Mouse (Mus musculus) lung, adult 10 weeks (tissue): Measurements from ENCODE around the gene Olfr494. TPM values are rescaled to one million over a fixed set of nuclear protein-coding genes. Genes with fewer than 3 reads are reported as not detected.

Experiments
- polyA plus RNA-seq: library from polyadenylated mRNA; stranded (reverse); fragments of 350-450 nt; fragmentation: Illumina TruSeq; extraction: RNeasy Lipid Tissue Mini Kit (QIAGEN cat#74804); gene quantifications from one replicate; pipeline ENCODE4 v1.2.3, GENCODE M21; 2014; ENCODE audit warnings: low read depth, low replicate concordance; ENCODE audit not compliant: insufficient read depth

Olfr494 gene
- polyA plus RNA-seq = not detected

GRCm38 (mm10) chr7:108365035-108365434, at the start of gene Olfr494:
TSS of gene Olfr494 (plus strand) at chr7:108365335.

DNA sequence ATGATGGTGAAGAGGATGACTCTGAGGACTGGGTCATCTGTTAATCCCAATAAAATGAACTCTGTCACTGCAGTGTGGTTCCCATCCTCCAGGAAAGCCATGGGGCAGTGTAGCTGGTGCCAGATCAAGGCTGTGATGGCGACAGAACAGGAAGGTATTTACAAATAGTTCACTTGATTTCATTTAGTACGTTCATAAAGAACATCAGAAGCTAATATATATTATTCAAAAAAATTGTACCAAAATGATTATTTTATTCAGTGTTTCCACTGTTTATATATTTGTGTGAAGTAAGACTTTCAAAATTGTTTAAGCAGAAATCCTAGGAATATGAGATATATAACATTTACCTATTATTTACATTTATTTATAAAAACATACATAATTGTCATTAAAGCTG, 41.6 kb upstream of the Olfr494 start, which contains the start of gene Olfr492:
TSS of gene Olfr492 (minus strand) at position 101 of the 400 bp plus-strand sequence.

GRCm38 (mm10) chr7:108346879-108347278, 18.3 kb upstream of the Olfr494 start, which contains the start of gene Olfr493:
TSS of gene Olfr493 (minus strand) at chr7:108346979.

GRCm38 (mm10) chr7:108392867-108393266, 27.7 kb downstream of the Olfr494 start, which contains the start of gene Olfr495:
TSS of gene Olfr495 (plus strand) at chr7:108393167.

Other genes starting within 250 kb of the Olfr494 start
- gene Olfr484, start 237.9 kb upstream of the Olfr494 start, polyA plus RNA-seq = not detected
- not detected for gene Olfr485, start 205.5 kb upstream of the Olfr494 start, polyA plus RNA-seq
- not detected for gene Olfr486, start 192.6 kb upstream of the Olfr494 start, polyA plus RNA-seq
- gene Olfr487, start 150.7 kb upstream of the Olfr494 start, polyA plus RNA-seq = not detected
- gene Olfr488, start 107.0 kb upstream of the Olfr494 start, polyA plus RNA-seq = not detected
- not detected for gene Olfr490, start 76.4 kb upstream of the Olfr494 start, polyA plus RNA-seq
- not detected for gene Olfr491, start 51.9 kb upstream of the Olfr494 start, polyA plus RNA-seq
- not detected for gene Olfr492, start 41.7 kb upstream of the Olfr494 start, polyA plus RNA-seq
- not detected for gene Olfr493, start 18.4 kb upstream of the Olfr494 start, polyA plus RNA-seq
- not detected for gene Olfr495, start 27.8 kb downstream of the Olfr494 start, polyA plus RNA-seq
- gene Olfr497, start 55.1 kb downstream of the Olfr494 start, polyA plus RNA-seq = not detected
- gene Olfr498, start 100.0 kb downstream of the Olfr494 start, polyA plus RNA-seq = not detected
- not detected for gene Olfr502, start 159.7 kb downstream of the Olfr494 start, polyA plus RNA-seq
- not detected for gene Olfr503, start 179.2 kb downstream of the Olfr494 start, polyA plus RNA-seq
- not detected for gene Olfr504, start 200.5 kb downstream of the Olfr494 start, polyA plus RNA-seq
- not detected for gene Olfr506, start 245.5 kb downstream of the Olfr494 start, polyA plus RNA-seq